Mouse (Mus musculus) E14TG2a.4 (cell line): ENCODE measurements around the gene Chmp4b.

Experiments
- H3K27me3 ChIP-seq: 2 replicates; pipeline ENCODE4 v1.6.1; 2014; ENCODE audit warnings: low read length, control low read depth; ENCODE audit not compliant: insufficient read depth
- H3K36me3 ChIP-seq: 2 replicates; pipeline ENCODE4 v1.6.1; 2014; ENCODE audit warnings: low read length, control low read depth; ENCODE audit not compliant: insufficient read depth
- H3K4me1 ChIP-seq: replicated peaks from 2 replicates; pipeline ENCODE4 v1.6.1; 2014; ENCODE audit warnings: low read depth, low read length, control low read depth
- H3K4me3 ChIP-seq: replicated peaks from 2 replicates; pipeline ENCODE4 v1.5.1; 2014; ENCODE audit warnings: mild to moderate bottlenecking, low read length
- H3K9me3 ChIP-seq: 2 replicates; pipeline ENCODE4 v1.6.1; 2014; ENCODE audit warnings: low read length, control low read depth
- CTCF ChIP-seq: conservative IDR thresholded peaks from 2 replicates; pipeline ENCODE4 v1.5.1; 2014; ENCODE audit warnings: low read length
- NANOG ChIP-seq: IDR thresholded peaks from 2 replicates; pipeline ENCODE4 v1.6.1; 2014; ENCODE audit warnings: borderline replicate concordance, low read length, mixed read lengths
- POU5F1 ChIP-seq: IDR thresholded peaks from 2 replicates; pipeline ENCODE4 v1.6.1; 2014; ENCODE audit warnings: low read length, borderline replicate concordance

The Chmp4b gene

DNA sequence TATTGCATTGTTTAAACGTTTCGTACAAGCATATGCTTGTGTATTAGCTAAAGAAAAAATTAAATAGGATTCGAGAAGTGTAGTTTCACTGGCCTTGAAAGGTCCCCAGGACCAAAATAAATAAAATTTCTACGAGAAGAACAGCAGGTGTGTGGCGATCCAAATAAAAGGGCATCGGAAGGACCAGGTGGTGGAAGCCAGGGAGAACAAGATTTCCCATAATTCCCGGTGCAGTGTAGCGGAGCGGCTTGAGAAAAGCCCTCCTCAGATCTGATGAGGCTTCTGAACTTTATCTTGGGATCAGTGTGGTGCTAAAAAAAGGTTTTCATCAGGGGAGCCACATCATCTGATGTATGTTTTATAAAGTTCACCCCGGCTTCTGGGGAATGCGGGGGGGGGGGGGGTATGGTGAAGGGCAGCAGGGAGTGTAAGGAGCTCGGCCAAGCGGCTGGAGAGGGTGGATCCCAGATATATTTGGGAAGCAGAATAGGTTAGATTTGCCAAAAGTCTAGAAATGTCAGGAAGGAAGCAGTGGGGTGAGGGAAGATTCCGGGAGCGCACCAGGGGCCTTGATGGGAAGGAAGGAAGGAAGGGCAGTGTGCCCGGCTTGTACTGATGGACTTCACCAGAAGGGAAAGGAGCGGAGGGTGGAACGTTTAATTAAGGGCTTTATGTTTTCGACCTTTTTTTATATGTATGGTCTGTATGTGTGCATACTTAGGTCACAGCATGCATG, 36.5 kb upstream of the Chmp4b start:
- TF ChIP-seq CTCF (no peak), NANOG (no peak), POU5F1 (no peak)
- Histone ChIP-seq H3K9me3 (no peaks in the 10 kb centered on the region), H3K27me3 (no peaks in the 10 kb centered on the region), H3K4me1 (peaks cover 44% of the 10 kb centered on the region), H3K4me3 (peak overlapping the region; percentile 84), H3K36me3 (0 out of 2 replicates have a peak, but pooled peaks cover 5% of the 10 kb centered on the region)

- no peak overlapping the region for H3K4me3 ChIP-seq
- peaks cover 46% of the 10 kb centered on the region for H3K4me1 ChIP-seq
- no peaks in the 10 kb centered on the region for H3K9me3 ChIP-seq
- TF ChIP-seq POU5F1: no peak
- no peak for TF ChIP-seq CTCF
- no peak for TF ChIP-seq NANOG
- H3K27me3 ChIP-seq: no peaks in the 10 kb centered on the region
- H3K36me3 ChIP-seq: 0 out of 2 replicates have a peak, but pooled peaks cover 5% of the 10 kb centered on the region
Measured at GRCm38 (mm10) chr2:154615674-154616073, 35.8 kb upstream of the Chmp4b start.

DNA sequence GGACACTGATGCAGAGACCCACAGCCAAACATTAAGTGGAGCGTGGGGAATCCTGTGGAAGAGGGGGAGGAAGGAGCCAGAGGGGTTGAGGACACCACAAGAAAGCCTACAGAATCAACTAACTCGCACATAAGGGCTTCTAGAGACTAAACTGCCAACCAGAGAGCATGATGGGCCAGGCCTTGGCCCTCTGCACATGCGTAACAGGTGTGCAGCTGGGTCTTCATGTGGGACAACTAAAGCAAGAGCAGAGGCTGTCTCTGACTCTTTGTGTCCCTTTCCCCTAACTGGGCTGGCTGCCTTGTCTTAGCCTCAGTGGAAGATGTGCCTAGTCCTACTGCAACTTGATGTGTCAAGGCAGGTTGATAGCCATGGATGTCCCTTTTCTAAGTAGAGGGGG, 34.4 kb upstream of the Chmp4b start:
- H3K4me1 ChIP-seq: peaks cover 40% of the 10 kb centered on the region
- H3K4me3 ChIP-seq: no peak overlapping the region
- no peaks in the 10 kb centered on the region for H3K9me3 ChIP-seq
- peaks cover 10% of the 10 kb centered on the region; the same call in 1 of the 2 replicates for H3K36me3 ChIP-seq
- H3K27me3 ChIP-seq: no peaks in the 10 kb centered on the region
- no peak for TF ChIP-seq CTCF

DNA sequence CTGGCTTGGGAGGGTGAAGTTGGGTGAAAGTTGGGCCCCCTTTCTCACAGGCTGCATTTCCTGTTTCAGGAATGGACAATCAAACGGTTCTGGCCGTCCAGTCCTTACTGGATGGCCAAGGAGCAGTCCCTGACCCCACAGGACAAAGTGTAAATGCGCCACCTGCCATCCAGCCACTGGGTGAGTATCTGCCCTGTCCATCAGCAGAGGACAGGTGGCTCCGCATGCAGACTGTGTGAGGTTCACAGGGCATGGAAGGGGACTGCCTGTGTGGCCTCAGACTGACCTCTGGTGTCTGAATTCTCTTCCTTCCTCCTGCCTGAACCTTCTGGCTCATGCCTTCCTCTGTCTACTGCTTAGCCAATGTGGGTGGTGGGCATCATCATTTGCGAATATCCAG, 29.8 kb upstream of the Chmp4b start:
- no peak overlapping the region for H3K4me3 ChIP-seq
- no peak for TF ChIP-seq NANOG
- no peak for TF ChIP-seq POU5F1
- no peak for TF ChIP-seq CTCF
- H3K36me3 ChIP-seq: peaks cover 54% of the 10 kb centered on the region
- H3K9me3 ChIP-seq: no peaks in the 10 kb centered on the region
- no peaks in the 10 kb centered on the region for H3K27me3 ChIP-seq
- peaks cover 13% of the 10 kb centered on the region for H3K4me1 ChIP-seq

DNA sequence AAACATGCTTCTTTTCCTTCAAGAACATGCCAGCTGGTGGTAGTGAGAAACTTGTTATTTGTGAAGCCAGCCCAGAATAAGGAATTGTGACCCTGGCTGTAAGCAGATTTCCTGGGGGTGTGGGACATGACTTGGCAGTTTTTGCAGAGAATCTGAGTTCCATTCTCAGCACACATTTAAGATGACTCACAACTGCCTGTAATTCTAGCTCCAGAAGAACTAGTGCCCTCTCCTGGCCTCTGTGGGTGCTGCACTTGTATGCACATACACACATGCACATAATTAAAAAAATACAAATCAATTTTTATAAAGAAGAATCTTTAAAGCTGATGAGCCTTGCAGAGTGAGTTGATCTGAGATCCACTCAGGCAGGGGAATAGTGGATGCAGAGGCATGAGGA, 27.4 kb upstream of the Chmp4b start:
- Histone ChIP-seq H3K4me3 (no peak overlapping the region), H3K4me1 (peaks cover 13% of the 10 kb centered on the region), H3K27me3 (no peaks in the 10 kb centered on the region), H3K36me3 (peaks cover 65% of the 10 kb centered on the region), H3K9me3 (no peaks in the 10 kb centered on the region)
- TF ChIP-seq NANOG (no peak), CTCF (peak; percentile 55), POU5F1 (no peak)

GRCm38 (mm10) chr2:154630531-154630930, 21.0 kb upstream of the Chmp4b start:
- no peaks in the 10 kb centered on the region for H3K27me3 ChIP-seq
- TF ChIP-seq NANOG (no peak), CTCF (no peak), POU5F1 (no peak)
- peaks cover 74% of the 10 kb centered on the region for H3K36me3 ChIP-seq
- peaks cover 10% of the 10 kb centered on the region for H3K4me1 ChIP-seq
- no peak overlapping the region for H3K4me3 ChIP-seq
- no peaks in the 10 kb centered on the region for H3K9me3 ChIP-seq

- TF ChIP-seq POU5F1 (no peak), NANOG (no peak), CTCF (no peak)
- H3K36me3 ChIP-seq: peaks cover 73% of the 10 kb centered on the region
- H3K9me3 ChIP-seq: no peaks in the 10 kb centered on the region
- H3K4me3 ChIP-seq: no peak overlapping the region
- H3K4me1 ChIP-seq: peaks cover 10% of the 10 kb centered on the region
- H3K27me3 ChIP-seq: no peaks in the 10 kb centered on the region
Measured at GRCm38 (mm10) chr2:154632203-154632780, 19.2 kb upstream of the Chmp4b start.

DNA sequence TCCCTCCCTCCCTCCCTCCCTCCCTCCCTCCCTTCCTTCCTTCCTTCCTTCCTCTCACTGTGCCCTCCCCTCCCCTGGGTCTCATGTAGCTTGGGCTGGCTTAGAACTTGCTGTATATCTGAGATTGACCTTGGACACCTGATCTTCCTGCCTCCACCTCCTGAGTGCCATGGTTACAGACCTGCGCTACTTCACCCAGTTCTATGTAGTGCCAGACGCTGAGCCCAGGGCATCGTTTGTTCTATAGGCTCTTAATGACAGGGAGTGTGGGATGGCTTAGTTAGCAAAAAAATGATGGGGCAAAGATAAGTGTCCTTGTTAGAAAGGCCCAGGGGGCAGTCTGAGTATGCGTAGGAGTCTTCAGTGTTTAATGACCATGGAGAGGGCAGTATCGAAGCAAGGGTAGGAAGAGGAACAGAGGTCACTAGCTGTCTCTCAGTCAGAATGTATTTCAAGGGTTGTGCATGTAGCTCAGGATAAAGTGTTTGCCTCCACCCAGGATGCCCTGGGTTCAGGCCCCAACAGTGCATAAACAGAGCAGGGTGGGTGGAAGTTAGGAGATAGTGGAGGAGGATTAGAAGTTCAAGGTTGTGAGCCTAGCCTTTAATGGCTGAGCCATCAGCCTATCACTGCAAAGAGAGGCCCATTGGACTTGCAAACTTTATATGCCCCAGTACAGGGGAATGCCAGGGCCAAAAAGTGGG, 18.3 kb upstream of the Chmp4b start:
- Histone ChIP-seq H3K4me1 (peaks cover 6% of the 10 kb centered on the region), H3K4me3 (no peak overlapping the region), H3K27me3 (no peaks in the 10 kb centered on the region), H3K9me3 (no peaks in the 10 kb centered on the region), H3K36me3 (peaks cover 78% of the 10 kb centered on the region)
- TF ChIP-seq NANOG (no peak), CTCF (no peak), POU5F1 (no peak)
